Mouse (Mus musculus) midbrain, embryonic 14.5 days (tissue): ENCODE data around the gene Ina. TPM values are rescaled to one million over a fixed set of nuclear protein-coding genes. Genes with fewer than 3 reads are reported as not detected.
A peak's percentile ranks its signal among the peaks of the same experiment; 100 is the strongest.

Experiments used
- ATAC-seq: fragments of 200-750 bp; cut with Nextera tagmentation; 2 replicates; pipeline ENCODE4 v1.8.0; 2017; ENCODE audit warnings: moderate number of reproducible peaks, moderate library complexity; ENCODE audit not compliant: low FRiP score, low TSS enrichment
- DNase-seq: peaks from one replicate; pipeline ENCODE4 v3.0.0-alpha.2; 2015
- H3K27ac ChIP-seq: fragments of 300-500 bp; sonication (generic); replicated peaks from 2 replicates; pipeline ENCODE4 v1.5.1; 2014; ENCODE audit warnings: mild to moderate bottlenecking, low read depth, low read length, moderate library complexity
- H3K27me3 ChIP-seq: fragments of 300-500 bp; sonication (generic); 2 replicates; pipeline ENCODE4 v1.6.1; 2014; ENCODE audit warnings: low read length, control low read depth, mixed read lengths; ENCODE audit not compliant: control insufficient read depth, insufficient read depth
- H3K36me3 ChIP-seq: fragments of 300-500 bp; sonication (generic); 2 replicates; pipeline ENCODE4 v1.6.1; 2014; ENCODE audit warnings: low read length, control low read depth; ENCODE audit not compliant: control insufficient read depth, insufficient read depth
- H3K4me1 ChIP-seq: fragments of 300-500 bp; sonication (generic); 2 replicates; pipeline ENCODE4 v1.6.1; 2014; ENCODE audit warnings: mild to moderate bottlenecking, antibody characterized with exemption, low read length, control low read depth; ENCODE audit not compliant: control insufficient read depth, insufficient read depth
- H3K4me2 ChIP-seq: fragments of 300-500 bp; sonication (generic); 2 replicates; pipeline ENCODE4 v1.6.1; 2014; ENCODE audit warnings: mild to moderate bottlenecking, low read length, moderate library complexity
- H3K4me3 ChIP-seq: fragments of 300-500 bp; sonication (generic); replicated peaks from 2 replicates; pipeline ENCODE4 v1.5.1; 2014; ENCODE audit warnings: low read depth, low read length
- H3K9ac ChIP-seq: fragments of 300-500 bp; sonication (generic); replicated peaks from 2 replicates; pipeline ENCODE4 v1.6.1; 2014; ENCODE audit warnings: mild to moderate bottlenecking, low read length, moderate library complexity
- H3K9me3 ChIP-seq: fragments of 300-500 bp; sonication (generic); 2 replicates; pipeline ENCODE4 v1.6.1; 2016; ENCODE audit warnings: low read length, control low read depth, mixed read lengths; ENCODE audit not compliant: control insufficient read depth
- WGBS: fragments of 180-500 bp; shearing (Covaris S2); extraction: QIAGEN DNeasy Blood & Tissue Kit; methylation state at CpG from one replicate; pipeline ENCODE4 v1.1.7; 2014; 5-methylcytosine and 5-hydroxymethylcytosine counted together
- polyA plus RNA-seq: library from polyadenylated mRNA; unstranded; fragments of >200 nt; fragmentation: Nextera tagmentation; extraction: Ambion mirVana; gene quantifications from 2 replicates; pipeline ENCODE4 v1.2.1, GENCODE M21; 2014

Gene Ina
- polyA plus RNA-seq, 1 experiment from 2014 or later: 611 TPM

DNA sequence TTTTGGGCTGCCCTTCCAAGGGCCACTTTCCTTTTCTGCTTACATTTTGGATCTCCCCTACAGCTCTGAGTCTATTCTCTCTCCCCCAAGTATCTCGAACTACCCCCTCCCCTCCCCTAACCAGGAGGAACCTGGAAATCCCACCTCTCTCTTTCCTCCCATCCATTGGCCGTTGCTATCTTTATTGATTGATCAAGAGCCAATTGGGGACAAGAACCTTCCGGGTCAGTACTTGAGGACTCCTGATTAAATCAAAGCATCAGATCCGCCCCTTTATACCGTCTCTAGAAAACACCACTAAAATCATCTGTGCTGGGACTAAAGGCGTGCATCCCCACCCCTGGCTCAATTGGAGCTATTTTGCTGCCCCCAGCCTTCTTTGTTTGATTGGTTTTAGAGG lies 33.0 kb upstream of the Ina start:
- Histone ChIP-seq H3K4me2 (no peak overlapping the region), H3K27me3 (no peaks in the 10 kb centered on the region), H3K36me3 (no peaks in the 10 kb centered on the region), H3K9me3 (no peaks in the 10 kb centered on the region), H3K4me3 (no peak overlapping the region), H3K27ac (no peak overlapping the region), H3K4me1 (no peaks in the 10 kb centered on the region), H3K9ac (no peak overlapping the region)
- ATAC-seq (no peak), DNase-seq (no peak)
- 43% methylated on average over 6 of the region's 6 CpGs for WGBS

DNA sequence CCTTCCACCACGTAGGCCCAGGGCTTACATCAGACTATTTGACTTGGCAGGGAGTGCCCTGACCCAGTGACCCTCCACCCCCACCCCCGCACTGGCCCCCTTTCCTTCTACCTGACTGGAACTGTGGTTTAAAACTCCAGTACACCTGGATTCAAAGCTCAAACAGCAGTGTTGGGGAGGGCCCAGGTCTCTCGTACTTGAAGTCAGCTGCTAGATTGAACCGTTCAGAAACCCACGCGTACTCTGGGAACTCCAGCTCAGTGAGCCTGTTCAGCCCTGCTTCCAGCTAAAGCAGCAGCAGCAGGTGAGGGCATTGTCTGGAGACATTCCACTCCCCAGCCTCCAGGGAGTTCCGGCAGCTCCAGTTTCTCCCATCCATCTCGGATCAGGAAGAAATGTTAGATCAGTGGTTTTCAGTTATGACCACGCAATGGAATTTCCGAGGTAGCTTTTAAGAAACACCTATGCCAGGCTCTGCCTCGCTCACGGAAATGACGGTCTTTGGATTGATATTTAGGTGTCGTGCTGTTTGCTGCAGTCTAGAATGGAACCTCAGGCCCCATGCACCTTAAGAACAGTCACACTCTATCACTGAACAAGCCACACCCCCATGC lies 31.0 kb upstream of the Ina start:
- H3K36me3 ChIP-seq: no peaks in the 10 kb centered on the region
- no peaks in the 10 kb centered on the region for H3K27me3 ChIP-seq
- no peak overlapping the region for H3K4me2 ChIP-seq
- no peak overlapping the region for H3K4me3 ChIP-seq
- no peak overlapping the region for H3K27ac ChIP-seq
- ATAC-seq (no peak), DNase-seq (no peak)
- WGBS: 59% methylated on average over 14 of the region's 14 CpGs
- H3K4me1 ChIP-seq: no peaks in the 10 kb centered on the region
- no peaks in the 10 kb centered on the region for H3K9me3 ChIP-seq
- no peak overlapping the region for H3K9ac ChIP-seq

DNA sequence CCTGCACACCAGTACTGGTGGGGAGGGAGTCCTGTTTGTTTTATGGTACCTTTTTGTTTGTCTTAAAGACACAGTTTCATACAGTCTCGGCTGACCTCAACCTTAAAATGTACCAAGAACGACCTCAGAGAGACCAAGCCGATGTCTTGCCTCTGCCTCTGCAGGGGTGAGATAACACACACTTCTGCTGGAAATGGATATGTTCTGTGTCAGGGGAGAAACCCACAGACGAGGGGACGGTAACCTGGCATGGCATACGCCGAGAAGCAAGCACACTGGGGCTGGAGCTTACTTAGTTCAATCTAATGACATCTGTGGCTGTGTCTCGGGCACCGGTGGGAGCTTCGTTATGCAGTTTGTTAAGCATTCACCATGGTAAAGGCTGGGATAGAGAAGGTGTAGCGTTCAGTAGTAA lies 30.5 kb upstream of the Ina start:
- H3K36me3 ChIP-seq: no peaks in the 10 kb centered on the region
- no peak for DNase-seq
- H3K4me2 ChIP-seq: no peak overlapping the region
- H3K4me1 ChIP-seq: 0 out of 2 replicates have a peak, but pooled peaks cover 1% of the 10 kb centered on the region
- H3K27ac ChIP-seq: 0 out of 2 replicates have a peak overlapping the region, but pooled peaks have one; percentile 32
- WGBS: 54% methylated on average over 11 of the region's 11 CpGs
- H3K9me3 ChIP-seq: no peaks in the 10 kb centered on the region
- H3K27me3 ChIP-seq: no peaks in the 10 kb centered on the region
- no peak overlapping the region for H3K4me3 ChIP-seq
- no peak for ATAC-seq
- no peak overlapping the region for H3K9ac ChIP-seq

DNA sequence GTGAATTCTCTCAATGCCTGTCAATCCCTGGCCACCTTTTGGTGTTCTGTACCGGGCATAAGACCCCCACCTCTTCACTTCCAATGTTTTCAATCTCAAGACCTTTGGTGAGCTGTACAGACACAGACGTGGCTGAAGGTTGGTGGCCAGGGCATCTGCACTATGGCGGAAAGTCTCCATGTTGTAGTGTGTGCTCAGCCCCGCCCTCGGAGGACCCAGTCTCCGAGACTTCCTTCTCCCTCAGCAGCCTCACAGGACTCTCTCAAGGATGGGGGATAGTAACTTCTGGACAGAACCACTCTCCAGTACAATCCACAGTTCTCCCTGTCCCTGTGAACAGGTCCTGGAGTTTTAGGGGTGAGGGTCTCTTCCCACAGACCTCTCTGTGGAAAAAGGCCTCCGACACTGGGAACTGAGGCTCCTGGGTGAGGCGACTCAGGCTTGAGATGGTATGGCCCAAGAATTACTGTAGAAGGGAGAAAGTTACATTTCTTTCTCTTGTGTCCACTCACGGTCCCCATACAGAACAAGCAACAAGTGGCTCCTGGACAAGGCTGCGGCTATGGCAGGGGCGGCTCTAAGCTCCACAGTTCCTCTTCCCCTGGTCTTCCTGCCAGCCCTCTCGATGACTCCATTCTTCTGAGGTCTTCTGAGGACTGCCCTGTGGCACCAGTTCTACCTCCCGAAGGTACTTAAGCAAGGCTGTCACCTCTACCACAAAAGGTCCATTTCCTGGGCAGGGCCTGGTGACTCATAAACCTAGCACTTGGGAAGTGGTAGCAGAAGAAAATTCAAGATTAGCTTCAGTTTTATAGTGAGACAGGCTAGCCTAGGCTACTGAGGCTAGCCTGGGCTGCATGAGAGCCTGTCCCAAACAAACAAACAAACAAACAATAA lies 29.5 kb upstream of the Ina start:
- 0 out of 2 replicates have a peak, but pooled peaks cover 2% of the 10 kb centered on the region for H3K4me1 ChIP-seq
- no peak overlapping the region for H3K9ac ChIP-seq
- DNase-seq (no peak), ATAC-seq (no peak)
- no peak overlapping the region for H3K4me2 ChIP-seq
- no peaks in the 10 kb centered on the region for H3K9me3 ChIP-seq
- no peak overlapping the region for H3K27ac ChIP-seq
- no peaks in the 10 kb centered on the region for H3K36me3 ChIP-seq
- H3K4me3 ChIP-seq: no peak overlapping the region
- no peaks in the 10 kb centered on the region for H3K27me3 ChIP-seq
- 88% methylated on average over 13 of the region's 13 CpGs for WGBS

DNA sequence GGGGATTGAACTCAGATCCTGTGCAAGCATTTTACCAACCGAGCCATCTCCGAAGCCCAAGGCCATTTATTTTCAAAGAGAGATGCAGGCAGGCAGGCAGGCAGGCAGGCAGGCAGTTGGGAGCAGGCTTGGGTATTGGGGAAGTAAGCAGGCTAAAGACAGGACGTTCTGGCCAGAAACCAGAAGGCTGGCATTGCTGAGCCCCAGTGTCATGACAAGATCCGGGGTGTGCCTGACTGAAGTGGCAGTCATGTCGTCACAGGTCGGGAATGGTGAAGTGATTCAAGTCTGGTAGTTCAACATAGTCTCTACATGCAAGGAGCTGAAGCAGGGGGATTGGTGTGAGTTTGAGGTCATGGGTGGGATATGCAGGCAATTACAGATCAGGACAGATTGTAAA lies 26.9 kb upstream of the Ina start:
- H3K9ac ChIP-seq: no peak overlapping the region
- ATAC-seq: no peak
- H3K27ac ChIP-seq: no peak overlapping the region
- no peak for DNase-seq
- H3K9me3 ChIP-seq: no peaks in the 10 kb centered on the region
- H3K4me2 ChIP-seq: no peak overlapping the region
- H3K4me1 ChIP-seq: 0 out of 2 replicates have a peak, but pooled peaks cover 2% of the 10 kb centered on the region
- no peaks in the 10 kb centered on the region for H3K36me3 ChIP-seq
- WGBS: 78% methylated on average over 6 of the region's 6 CpGs
- H3K27me3 ChIP-seq: no peaks in the 10 kb centered on the region
- H3K4me3 ChIP-seq: no peak overlapping the region

DNA sequence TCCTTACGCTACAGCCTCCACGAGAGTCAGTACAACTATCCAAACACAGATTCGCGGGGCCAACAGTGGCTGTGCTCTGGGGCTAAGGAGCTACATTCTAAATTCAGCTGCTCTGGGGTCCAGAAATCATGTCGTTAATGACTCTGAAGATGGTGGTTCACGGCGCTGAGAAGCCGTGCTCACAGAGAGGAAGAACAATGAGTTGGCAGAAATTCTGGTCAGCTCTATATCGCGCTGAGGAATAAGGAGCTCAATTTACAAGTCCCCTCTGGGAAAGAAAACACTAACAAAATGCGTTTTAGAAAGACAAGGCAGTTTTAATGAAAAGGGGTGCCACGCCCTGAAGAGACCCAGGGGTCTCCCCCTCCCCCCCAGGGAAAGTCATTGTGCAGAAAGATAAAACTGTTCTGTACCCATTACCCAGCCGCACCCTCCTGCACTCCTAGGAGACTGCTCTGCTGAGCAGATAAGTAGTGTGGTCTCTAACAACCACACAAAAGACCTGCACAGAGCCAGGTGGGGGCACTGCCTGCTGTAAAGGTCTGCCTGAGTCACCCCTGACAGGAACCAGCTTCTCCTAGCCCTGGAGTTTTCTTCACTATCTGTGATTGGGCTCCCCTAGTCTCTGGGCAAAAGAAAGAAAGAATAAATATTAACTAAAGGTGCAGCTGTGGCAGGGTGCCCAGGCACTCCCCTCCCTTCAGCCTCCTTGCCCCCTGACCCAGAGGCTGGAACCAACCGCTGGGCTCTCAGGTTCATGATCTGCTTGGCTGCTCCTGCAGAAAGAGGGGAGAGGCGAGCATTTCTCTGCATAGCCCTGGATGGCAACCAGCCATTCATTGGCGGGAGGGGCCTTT lies 26.0 kb upstream of the Ina start:
- Histone ChIP-seq H3K4me3 (no peak overlapping the region), H3K27me3 (no peaks in the 10 kb centered on the region), H3K9me3 (no peaks in the 10 kb centered on the region), H3K27ac (no peak overlapping the region), H3K4me2 (no peak overlapping the region), H3K9ac (no peak overlapping the region), H3K36me3 (no peaks in the 10 kb centered on the region), H3K4me1 (0 out of 2 replicates have a peak, but pooled peaks cover 2% of the 10 kb centered on the region)
- 44% methylated on average over 16 of the region's 16 CpGs for WGBS
- DNase-seq (no peak), ATAC-seq (no peak)

DNA sequence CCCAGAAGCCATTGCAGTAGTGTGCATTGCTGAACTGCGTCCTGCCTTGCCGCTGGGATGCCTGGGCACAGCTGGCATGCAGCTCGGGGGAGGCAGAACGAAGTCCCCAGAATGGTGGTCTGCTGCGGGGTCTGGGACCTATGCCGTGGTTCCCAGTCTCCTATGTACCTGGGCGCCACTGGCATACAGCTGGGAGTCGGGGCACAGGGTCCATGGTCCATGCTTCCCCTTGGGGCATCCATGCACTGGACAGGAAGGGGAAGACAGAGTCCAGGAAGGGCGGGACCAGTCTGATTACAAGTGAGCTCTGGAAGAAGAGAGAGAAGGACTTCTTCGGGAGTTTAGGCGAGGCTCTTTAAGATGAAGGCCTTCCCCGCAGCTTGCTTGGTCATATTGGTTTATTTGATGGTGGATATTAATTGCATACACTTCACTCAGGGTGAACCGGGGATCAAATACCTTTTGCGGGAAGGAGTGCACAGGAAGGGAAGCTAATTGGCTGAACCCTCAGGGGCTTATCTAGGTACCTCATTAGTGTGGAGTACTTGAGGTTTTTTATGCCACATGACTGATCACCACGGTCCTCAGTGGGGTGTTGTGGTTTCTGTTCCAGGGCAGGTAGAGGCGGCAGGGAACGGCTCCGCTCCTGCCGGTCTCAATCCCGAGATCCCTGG lies 24.9 kb upstream of the Ina start:
- no peak overlapping the region for H3K27ac ChIP-seq
- no peaks in the 10 kb centered on the region for H3K36me3 ChIP-seq
- no peak overlapping the region for H3K9ac ChIP-seq
- H3K9me3 ChIP-seq: no peaks in the 10 kb centered on the region
- no peaks in the 10 kb centered on the region for H3K27me3 ChIP-seq
- no peak overlapping the region for H3K4me3 ChIP-seq
- 0 out of 2 replicates have a peak, but pooled peaks cover 2% of the 10 kb centered on the region for H3K4me1 ChIP-seq
- no peak for ATAC-seq
- DNase-seq: no peak
- WGBS: 75% methylated on average over 20 of the region's 20 CpGs
- no peak overlapping the region for H3K4me2 ChIP-seq

DNA sequence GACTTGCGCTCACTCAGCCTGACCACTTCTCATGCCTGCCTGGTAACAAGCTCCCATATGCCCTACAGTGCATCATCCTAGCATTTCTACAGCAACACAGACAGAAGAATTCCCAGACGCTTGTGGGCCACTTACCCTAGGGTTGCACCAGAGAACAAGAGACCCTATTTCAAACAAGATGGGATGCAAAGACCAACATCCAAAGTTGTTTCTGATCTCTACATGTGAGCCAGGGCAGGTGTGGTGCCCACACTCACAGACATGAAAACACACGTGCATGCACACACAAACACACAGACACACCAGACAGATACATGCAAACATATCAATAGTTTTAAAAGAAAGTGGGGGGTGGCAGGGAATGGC lies 24.4 kb upstream of the Ina start:
- ATAC-seq (no peak), DNase-seq (no peak)
- Histone ChIP-seq H3K27ac (no peak overlapping the region), H3K27me3 (no peaks in the 10 kb centered on the region), H3K36me3 (no peaks in the 10 kb centered on the region), H3K9ac (no peak overlapping the region), H3K4me2 (no peak overlapping the region), H3K4me1 (0 out of 2 replicates have a peak, but pooled peaks cover 2% of the 10 kb centered on the region), H3K4me3 (no peak overlapping the region), H3K9me3 (no peaks in the 10 kb centered on the region)
- 87% methylated on average over 3 of the region's 3 CpGs for WGBS
